Mouse (Mus musculus): ENCODE results near the gene Tmem95. TPM values are rescaled to one million over a fixed set of nuclear protein-coding genes. Genes with fewer than 3 reads are reported as not detected.

The Tmem95 gene
- polyA plus RNA-seq, 2 experiments = not detected

DNA sequence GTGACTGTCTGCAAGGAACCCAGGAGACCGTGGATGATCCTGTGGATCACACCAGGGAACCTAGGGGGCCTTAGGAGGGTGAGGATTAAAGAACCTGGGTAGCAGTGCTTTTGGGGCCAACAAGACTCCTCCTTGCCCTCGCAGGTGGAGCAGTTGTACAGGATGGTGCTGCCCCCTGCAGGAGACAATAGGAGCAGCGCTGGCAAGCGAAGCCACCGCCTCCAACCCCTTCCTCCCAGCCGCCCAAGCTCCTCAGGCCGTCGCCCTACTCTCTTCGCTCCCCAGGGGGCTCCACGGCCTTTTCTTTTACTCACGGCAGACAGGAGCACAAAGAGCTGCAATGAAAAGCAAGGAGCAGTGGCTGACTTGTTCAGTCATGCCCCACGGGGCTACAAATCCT, 951 bp downstream of the Tmem95 start:
- H3K4me2 ChIP-seq (ENCODE audit: low read depth) = peak overlapping the region; percentile 51
- no peaks in the 10 kb centered on the region for H3K27me3 ChIP-seq (ENCODE audit: control insufficient read depth, insufficient read depth, low read length)
- H3K9ac ChIP-seq (replicated peaks) = 0 out of 2 replicates have a peak overlapping the region, but pooled peaks have one; percentile 5
- H3K4me1 ChIP-seq (replicated peaks; ENCODE audit: control insufficient read depth in 2 of 2, insufficient read depth in 2 of 2, low read length in 1 of 2) = peaks cover 43 to 55% of the 10 kb centered on the region in 2 experiments
- DNase-seq (ENCODE audit: low read depth in 3 of 3, low spot score in 3 of 3) = peak in 2 of 3 experiments; percentile 74 to 79
- no peak overlapping the region for H3K4me3 ChIP-seq (ENCODE audit: insufficient read depth in 1 of 2, low read depth in 2 of 2, low read length in 2 of 2)
- 3% methylated on average over 12 of the region's 12 CpGs for WGBS (ENCODE audit: insufficient replicate concordance)
- H3K9me3 ChIP-seq (ENCODE audit: control insufficient read depth, low read length) = no peaks in the 10 kb centered on the region
- H3K27ac ChIP-seq = no peak overlapping the region
- no peaks in the 10 kb centered on the region for H3K36me3 ChIP-seq (replicated peaks; ENCODE audit: control insufficient read depth, insufficient read depth, low read depth)
- ATAC-seq (ENCODE audit: insufficient read depth) = peak; percentile 30; the same call in 1 of the 2 replicates
- TF ChIP-seq CTCF (IDR thresholded peaks at IDR 0.05; ENCODE audit: low read depth) = peak; percentile 98
- TF ChIP-seq EP300 (IDR thresholded peaks at IDR 0.05; ENCODE audit: low read depth) = no peak

DNA sequence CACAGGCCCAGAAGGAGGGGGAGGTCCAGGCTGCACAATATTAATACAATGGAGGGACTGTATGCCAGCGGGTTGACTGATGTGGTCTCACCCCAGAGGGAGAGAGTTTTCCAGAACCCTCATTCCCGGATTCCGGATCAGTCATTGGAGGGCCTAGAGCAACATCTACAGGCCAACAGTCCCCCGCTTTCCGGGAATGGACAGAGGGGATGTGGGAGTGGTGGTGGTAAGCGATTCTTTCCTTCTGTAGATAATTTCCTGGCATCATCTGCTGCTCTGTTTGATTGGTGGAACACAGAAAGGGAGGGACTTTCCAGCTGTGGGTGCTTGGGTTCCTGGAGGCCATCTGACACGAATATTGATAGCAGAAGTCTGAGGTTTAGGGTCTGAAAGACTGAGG, 1.6 kb downstream of the Tmem95 start:
- H3K27me3 ChIP-seq (ENCODE audit: control insufficient read depth, insufficient read depth, low read length) = no peaks in the 10 kb centered on the region
- H3K4me1 ChIP-seq (replicated peaks; ENCODE audit: control insufficient read depth in 2 of 2, insufficient read depth in 2 of 2, low read length in 1 of 2) = peaks cover 43 to 51% of the 10 kb centered on the region in 2 experiments
- no peaks in the 10 kb centered on the region for H3K36me3 ChIP-seq (replicated peaks; ENCODE audit: control insufficient read depth, insufficient read depth, low read depth)
- ATAC-seq (ENCODE audit: insufficient read depth) (no peak), DNase-seq (ENCODE audit: low read depth in 3 of 3, low spot score in 3 of 3) (no peak)
- peak overlapping the region; percentile 21 for H3K27ac ChIP-seq
- TF ChIP-seq EP300 (IDR thresholded peaks at IDR 0.05; ENCODE audit: low read depth) = no peak
- TF ChIP-seq CTCF (IDR thresholded peaks at IDR 0.05; ENCODE audit: low read depth) = no peak
- WGBS (ENCODE audit: insufficient replicate concordance) = 34% methylated on average over 7 of the region's 7 CpGs
- H3K9me3 ChIP-seq (ENCODE audit: control insufficient read depth, low read length) = no peaks in the 10 kb centered on the region
- H3K4me2 ChIP-seq (ENCODE audit: low read depth) = no peak overlapping the region
- H3K9ac ChIP-seq (replicated peaks) = no peak overlapping the region
- no peak overlapping the region for H3K4me3 ChIP-seq (ENCODE audit: insufficient read depth in 1 of 2, low read depth in 2 of 2, low read length in 2 of 2)

DNA sequence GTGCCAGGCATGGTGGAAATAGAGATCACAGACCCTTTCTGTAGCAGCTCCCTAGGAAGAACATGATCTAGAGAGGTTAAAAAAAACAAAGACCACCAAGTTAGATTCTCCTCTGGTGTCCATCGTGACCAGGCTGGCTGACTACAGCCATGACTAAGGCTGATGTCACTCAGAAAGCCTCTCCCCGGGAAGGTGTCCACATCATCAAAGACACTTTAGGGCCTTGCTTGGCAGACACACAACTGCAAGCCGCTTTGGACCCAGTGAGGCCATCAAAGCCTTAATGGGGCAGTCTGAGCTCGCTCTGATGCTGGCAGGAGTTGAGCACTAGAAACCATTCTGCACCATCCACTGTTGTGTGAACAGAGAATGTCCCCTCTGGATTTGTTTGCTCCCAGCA, 5.4 kb downstream of the Tmem95 start:
- DNase-seq (ENCODE audit: low read depth in 3 of 3, low spot score in 3 of 3) (no peak), ATAC-seq (ENCODE audit: insufficient read depth) (no peak)
- 73% methylated on average over 4 of the region's 4 CpGs for WGBS (ENCODE audit: insufficient replicate concordance)
- Histone ChIP-seq H3K27me3 (ENCODE audit: control insufficient read depth, insufficient read depth, low read length) (no peaks in the 10 kb centered on the region), H3K4me3 (ENCODE audit: insufficient read depth in 1 of 2, low read depth in 2 of 2, low read length in 2 of 2) (no peak overlapping the region), H3K27ac (no peak overlapping the region), H3K9ac (replicated peaks) (no peak overlapping the region), H3K9me3 (ENCODE audit: control insufficient read depth, low read length) (no peaks in the 10 kb centered on the region), H3K4me1 (replicated peaks; ENCODE audit: control insufficient read depth in 2 of 2, insufficient read depth in 2 of 2, low read length in 1 of 2) (peaks cover 28 to 32% of the 10 kb centered on the region in 2 experiments), H3K36me3 (replicated peaks; ENCODE audit: control insufficient read depth, insufficient read depth, low read depth) (no peaks in the 10 kb centered on the region), H3K4me2 (ENCODE audit: low read depth) (no peak overlapping the region)
- TF ChIP-seq EP300 (IDR thresholded peaks at IDR 0.05; ENCODE audit: low read depth) (no peak), CTCF (IDR thresholded peaks at IDR 0.05; ENCODE audit: low read depth) (no peak)

DNA sequence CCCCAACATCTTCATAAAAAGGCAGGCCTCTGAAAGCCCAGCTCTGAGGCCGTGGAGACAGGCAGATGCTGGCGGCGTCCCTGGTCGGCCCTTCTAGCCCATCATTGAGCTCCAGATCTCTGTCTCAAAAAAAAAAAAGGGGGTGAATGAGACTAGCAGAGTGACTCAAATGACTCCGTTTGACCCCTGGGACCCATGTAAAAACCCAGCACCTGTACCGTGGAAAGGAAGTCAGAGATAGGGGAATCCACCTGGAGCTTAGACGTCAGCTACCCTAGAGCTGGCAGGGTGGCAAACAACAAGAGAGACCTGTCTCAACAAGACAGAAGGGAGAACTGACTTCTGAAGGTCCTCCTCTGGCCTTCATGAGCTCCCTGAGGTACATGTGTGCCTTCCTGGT, 6.0 kb downstream of the Tmem95 start:
- WGBS (ENCODE audit: insufficient replicate concordance) = 81% methylated on average over 7 of the region's 7 CpGs
- H3K36me3 ChIP-seq (replicated peaks; ENCODE audit: control insufficient read depth, insufficient read depth, low read depth) = no peaks in the 10 kb centered on the region
- no peaks in the 10 kb centered on the region for H3K27me3 ChIP-seq (ENCODE audit: control insufficient read depth, insufficient read depth, low read length)
- peaks cover 32 to 34% of the 10 kb centered on the region in 2 experiments for H3K4me1 ChIP-seq (replicated peaks; ENCODE audit: control insufficient read depth in 2 of 2, insufficient read depth in 2 of 2, low read length in 1 of 2)
- TF ChIP-seq EP300 (IDR thresholded peaks at IDR 0.05; ENCODE audit: low read depth) (no peak), CTCF (IDR thresholded peaks at IDR 0.05; ENCODE audit: low read depth) (no peak)
- ATAC-seq (ENCODE audit: insufficient read depth) (no peak), DNase-seq (ENCODE audit: low read depth in 3 of 3, low spot score in 3 of 3) (no peak)
- H3K9ac ChIP-seq (replicated peaks) = no peak overlapping the region
- no peak overlapping the region for H3K4me3 ChIP-seq (ENCODE audit: insufficient read depth in 1 of 2, low read depth in 2 of 2, low read length in 2 of 2)
- no peaks in the 10 kb centered on the region for H3K9me3 ChIP-seq (ENCODE audit: control insufficient read depth, low read length)
- no peak overlapping the region for H3K27ac ChIP-seq
- H3K4me2 ChIP-seq (ENCODE audit: low read depth) = no peak overlapping the region

DNA sequence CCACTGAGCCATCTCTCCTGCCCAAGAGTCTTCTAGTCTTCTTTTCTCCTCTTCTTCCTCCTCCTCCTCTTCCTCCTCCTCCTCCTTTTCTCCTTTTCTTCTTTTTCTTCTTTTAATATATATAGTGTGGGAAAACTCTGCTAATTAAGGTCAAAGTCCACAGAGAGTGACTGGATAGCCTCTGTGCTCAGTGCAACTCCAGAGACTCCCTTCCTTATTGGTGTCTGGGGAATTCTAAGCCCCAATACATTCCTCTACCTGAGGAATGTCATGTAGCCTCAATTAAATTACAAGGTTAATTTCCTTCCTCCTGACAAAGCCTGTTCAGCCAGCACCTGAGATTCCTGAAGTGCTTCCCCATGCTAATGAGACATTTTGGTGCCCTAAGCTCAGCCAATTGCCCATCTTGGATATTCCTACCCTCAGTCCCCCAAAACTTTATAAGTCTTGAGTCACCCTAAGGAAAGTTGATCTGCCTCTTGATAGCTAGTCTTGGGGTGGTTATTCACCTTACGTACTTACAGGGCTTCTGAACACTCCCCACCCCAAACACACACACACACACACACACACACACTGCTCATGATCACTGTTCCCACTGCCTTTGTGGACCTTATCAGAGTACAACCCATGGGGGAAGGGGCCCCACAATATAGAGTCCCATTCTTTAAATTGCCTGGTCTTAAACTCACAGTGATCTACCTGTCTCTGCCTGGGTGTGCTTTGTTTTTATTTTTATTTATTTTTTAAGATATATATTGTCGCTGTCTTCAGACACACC, 7.3 kb downstream of the Tmem95 start:
- H3K4me2 ChIP-seq (ENCODE audit: low read depth) = no peak overlapping the region
- no peak overlapping the region for H3K4me3 ChIP-seq (ENCODE audit: insufficient read depth in 1 of 2, low read depth in 2 of 2, low read length in 2 of 2)
- TF ChIP-seq CTCF (IDR thresholded peaks at IDR 0.05; ENCODE audit: low read depth) = no peak
- no peak for TF ChIP-seq EP300 (IDR thresholded peaks at IDR 0.05; ENCODE audit: low read depth)
- ATAC-seq (ENCODE audit: insufficient read depth) = no peak
- DNase-seq (ENCODE audit: low read depth in 3 of 3, low spot score in 3 of 3) = no peak
- H3K27ac ChIP-seq = no peak overlapping the region
- H3K36me3 ChIP-seq (replicated peaks; ENCODE audit: control insufficient read depth, insufficient read depth, low read depth) = no peaks in the 10 kb centered on the region
- H3K9me3 ChIP-seq (ENCODE audit: control insufficient read depth, low read length) = no peaks in the 10 kb centered on the region
- 62% methylated on average over 2 of the region's 2 CpGs for WGBS (ENCODE audit: insufficient replicate concordance)
- no peaks in the 10 kb centered on the region for H3K27me3 ChIP-seq (ENCODE audit: control insufficient read depth, insufficient read depth, low read length)
- no peak overlapping the region; the same call in 1 of the 2 replicates for H3K9ac ChIP-seq (replicated peaks)
- H3K4me1 ChIP-seq (replicated peaks; ENCODE audit: control insufficient read depth in 2 of 2, insufficient read depth in 2 of 2, low read length in 1 of 2) = peaks cover 19 to 22% of the 10 kb centered on the region in 2 experiments

Measured in liver, embryonic 14.5 days (tissue).